Mouse (Mus musculus): ENCODE measurements around the gene Faim2. TPM values are rescaled to one million over a fixed set of nuclear protein-coding genes. Genes with fewer than 3 reads are reported as not detected.

The Faim2 gene
- polyA plus RNA-seq, 1 experiment = 241 TPM

- WGBS = 49% methylated on average over 7 of the region's 7 CpGs
- H3K4me3 ChIP-seq (replicated peaks; ENCODE audit: insufficient read depth, low read depth, low read length) = no peak overlapping the region
- peaks cover 67% of the 10 kb centered on the region for H3K4me1 ChIP-seq (ENCODE audit: control insufficient read depth, insufficient read depth, low read length)
- DNase-seq = no peak
- TF ChIP-seq POLR2A (IDR thresholded peaks at IDR 0.05; ENCODE audit: borderline replicate concordance, insufficient read depth, low read length) (no peak), CTCF (IDR thresholded peaks at IDR 0.05; ENCODE audit: borderline replicate concordance, insufficient read depth, low read depth, low read length) (no peak)
- no peak overlapping the region for H3K27ac ChIP-seq (ENCODE audit: insufficient read depth, low read length)
- no peaks in the 10 kb centered on the region for H3K27me3 ChIP-seq (ENCODE audit: control insufficient read depth, insufficient read depth, low read length)
Observed at GRCm38 (mm10) chr15:99520306-99520705, 7.7 kb downstream of the Faim2 start.

- TF ChIP-seq POLR2A (IDR thresholded peaks at IDR 0.05; ENCODE audit: borderline replicate concordance, insufficient read depth, low read length) = no peak
- Histone ChIP-seq H3K4me1 (ENCODE audit: control insufficient read depth, insufficient read depth, low read length) (peaks cover 66% of the 10 kb centered on the region), H3K27me3 (ENCODE audit: control insufficient read depth, insufficient read depth, low read length) (no peaks in the 10 kb centered on the region), H3K27ac (ENCODE audit: insufficient read depth, low read length) (no peak overlapping the region), H3K4me3 (replicated peaks; ENCODE audit: insufficient read depth, low read depth, low read length) (no peak overlapping the region)
- WGBS = 76% methylated on average over 9 of the region's 9 CpGs
- peak in 1 of 2 experiments; percentile 20 for DNase-seq
Observed at GRCm38 (mm10) chr15:99519626-99520025, 8.3 kb downstream of the Faim2 start.

GRCm38 (mm10) chr15:99517715-99518114 lies 10.2 kb downstream of the Faim2 start:
- Histone ChIP-seq H3K4me3 (replicated peaks; ENCODE audit: insufficient read depth, low read depth, low read length) (no peak overlapping the region), H3K27me3 (ENCODE audit: control insufficient read depth, insufficient read depth, low read length) (no peaks in the 10 kb centered on the region), H3K4me1 (ENCODE audit: control insufficient read depth, insufficient read depth, low read length) (peaks cover 79% of the 10 kb centered on the region), H3K27ac (ENCODE audit: insufficient read depth, low read length) (no peak overlapping the region)
- WGBS = 36% methylated on average over 7 of the region's 7 CpGs
- DNase-seq = no peak
- TF ChIP-seq CTCF (IDR thresholded peaks at IDR 0.05; ENCODE audit: borderline replicate concordance, insufficient read depth, low read depth, low read length) (no peak), POLR2A (IDR thresholded peaks at IDR 0.05; ENCODE audit: borderline replicate concordance, insufficient read depth, low read length) (no peak)

DNA sequence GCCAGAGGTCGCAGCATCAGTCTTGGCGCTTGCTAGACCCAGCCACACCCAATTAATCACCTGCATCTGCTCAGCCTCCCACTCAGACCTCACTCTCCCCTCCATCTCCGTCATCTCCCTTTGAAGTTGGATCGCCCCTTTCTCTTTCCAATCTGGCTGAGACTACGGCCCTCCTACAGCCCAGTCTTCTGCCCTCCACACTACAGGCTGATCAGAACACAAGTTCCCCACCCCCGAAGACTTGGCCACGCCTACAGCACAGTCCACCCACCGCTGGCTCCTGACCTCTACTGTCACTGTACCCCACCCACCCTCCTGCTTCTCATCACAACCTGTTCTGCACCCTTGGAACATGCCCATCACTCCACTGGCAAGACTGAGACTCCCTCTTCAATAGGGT lies 11.2 kb downstream of the Faim2 start:
- no peak for DNase-seq
- Histone ChIP-seq H3K4me1 (ENCODE audit: control insufficient read depth, insufficient read depth, low read length) (peaks cover 79% of the 10 kb centered on the region), H3K27me3 (ENCODE audit: control insufficient read depth, insufficient read depth, low read length) (no peaks in the 10 kb centered on the region), H3K27ac (ENCODE audit: insufficient read depth, low read length) (peak overlapping the region; percentile 7; the same call in 1 of the 2 replicates), H3K4me3 (replicated peaks; ENCODE audit: insufficient read depth, low read depth, low read length) (no peak overlapping the region)
- whole genome bisulfite sequencing = 67% methylated on average over 8 of the region's 8 CpGs
- TF ChIP-seq CTCF (IDR thresholded peaks at IDR 0.05; ENCODE audit: borderline replicate concordance, insufficient read depth, low read depth, low read length) (no peak), POLR2A (IDR thresholded peaks at IDR 0.05; ENCODE audit: borderline replicate concordance, insufficient read depth, low read length) (no peak)

DNA sequence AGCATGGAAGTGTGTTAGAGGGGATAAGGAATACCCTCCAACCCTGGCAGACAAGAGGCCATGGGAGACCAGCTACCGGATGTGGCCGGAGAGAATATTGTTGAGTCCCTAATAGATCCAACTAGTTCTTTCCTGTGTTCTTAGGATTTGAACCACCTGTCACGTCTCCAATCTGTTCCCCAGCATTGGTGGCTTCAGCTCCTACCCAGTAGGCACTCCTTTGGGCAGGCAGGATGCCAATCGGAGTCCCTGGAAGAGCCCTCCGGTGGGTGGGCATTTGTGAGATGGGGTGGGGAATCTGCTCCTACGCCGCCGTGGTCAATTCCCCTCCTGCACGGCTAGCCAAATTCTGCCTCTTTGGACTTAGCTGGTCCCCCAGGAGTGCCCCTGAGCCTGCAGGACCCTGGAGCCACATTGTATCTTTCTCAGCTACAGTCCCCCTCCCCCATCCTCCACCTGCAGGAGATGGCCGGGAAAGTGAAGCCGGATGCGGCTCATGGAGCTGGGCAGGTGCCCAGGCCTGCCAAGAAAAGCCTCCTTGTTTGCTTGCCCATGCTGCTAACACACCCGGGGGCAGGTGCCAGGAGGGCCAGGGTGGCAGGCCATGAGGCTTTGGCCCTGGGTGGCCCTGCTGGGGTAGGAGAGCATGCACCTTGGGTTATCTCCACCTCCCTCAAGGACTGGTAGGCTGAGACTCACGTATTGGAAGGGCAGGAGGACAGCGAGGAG lies 16.0 kb downstream of the Faim2 start:
- H3K4me1 ChIP-seq (ENCODE audit: control insufficient read depth, insufficient read depth, low read length) = peaks cover 55% of the 10 kb centered on the region
- no peaks in the 10 kb centered on the region for H3K27me3 ChIP-seq (ENCODE audit: control insufficient read depth, insufficient read depth, low read length)
- TF ChIP-seq POLR2A (IDR thresholded peaks at IDR 0.05; ENCODE audit: borderline replicate concordance, insufficient read depth, low read length) (no peak), CTCF (IDR thresholded peaks at IDR 0.05; ENCODE audit: borderline replicate concordance, insufficient read depth, low read depth, low read length) (no peak)
- WGBS = 9% methylated on average over 15 of the region's 15 CpGs
- H3K27ac ChIP-seq (ENCODE audit: insufficient read depth, low read length) = peak overlapping the region; percentile 95
- H3K4me3 ChIP-seq (replicated peaks; ENCODE audit: insufficient read depth, low read depth, low read length) = no peak overlapping the region
- peak; percentile 78 to 84 for DNase-seq

DNA sequence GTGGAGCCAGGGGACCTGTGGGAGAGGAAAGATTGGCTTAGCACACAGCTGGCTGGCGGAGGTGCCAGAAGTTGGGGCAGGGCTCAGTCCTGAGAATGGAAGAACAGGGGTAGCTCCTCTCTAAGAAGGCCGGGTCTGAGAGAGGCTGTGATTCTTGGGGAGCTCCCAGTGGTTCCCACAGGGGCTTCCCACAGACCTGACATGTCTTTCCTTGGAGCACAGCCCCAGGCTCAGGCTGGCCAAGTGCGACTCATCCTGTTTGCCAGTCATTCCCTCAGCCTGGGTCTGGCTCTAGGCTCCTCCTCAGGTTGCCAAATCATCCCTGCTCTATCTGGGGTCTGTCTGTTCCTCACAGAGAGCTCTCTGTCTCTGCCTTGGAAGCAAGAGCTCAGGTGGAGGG lies 17.3 kb downstream of the Faim2 start:
- no peaks in the 10 kb centered on the region for H3K27me3 ChIP-seq (ENCODE audit: control insufficient read depth, insufficient read depth, low read length)
- WGBS = 21% methylated on average over 3 of the region's 3 CpGs
- TF ChIP-seq POLR2A (IDR thresholded peaks at IDR 0.05; ENCODE audit: borderline replicate concordance, insufficient read depth, low read length) (no peak), CTCF (IDR thresholded peaks at IDR 0.05; ENCODE audit: borderline replicate concordance, insufficient read depth, low read depth, low read length) (no peak)
- peak in 1 of 2 experiments; percentile 31 for DNase-seq
- no peak overlapping the region for H3K4me3 ChIP-seq (replicated peaks; ENCODE audit: insufficient read depth, low read depth, low read length)
- H3K4me1 ChIP-seq (ENCODE audit: control insufficient read depth, insufficient read depth, low read length) = peaks cover 53% of the 10 kb centered on the region
- no peak overlapping the region for H3K27ac ChIP-seq (ENCODE audit: insufficient read depth, low read length)

DNA sequence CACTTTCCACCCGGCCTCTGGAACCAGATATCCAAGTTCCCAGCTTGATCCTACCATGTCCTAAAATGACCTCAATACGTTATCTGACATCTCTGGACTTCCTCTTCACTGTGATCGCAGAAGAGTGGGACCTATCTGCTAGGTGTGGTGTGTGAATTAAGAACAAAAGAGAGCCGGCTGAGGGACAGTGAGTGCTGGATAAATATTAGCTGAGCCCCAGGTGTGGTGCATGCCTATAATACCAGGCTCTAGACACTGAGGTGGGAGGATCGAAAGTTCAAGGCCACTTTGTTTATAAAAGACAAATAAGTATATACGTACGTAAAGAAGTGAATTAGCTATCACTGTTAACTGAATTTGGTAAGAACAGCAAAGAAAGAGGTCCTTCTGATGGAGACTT lies 18.1 kb downstream of the Faim2 start:
- DNase-seq = no peak
- Histone ChIP-seq H3K27ac (ENCODE audit: insufficient read depth, low read length) (no peak overlapping the region), H3K4me3 (replicated peaks; ENCODE audit: insufficient read depth, low read depth, low read length) (no peak overlapping the region), H3K4me1 (ENCODE audit: control insufficient read depth, insufficient read depth, low read length) (peaks cover 59% of the 10 kb centered on the region), H3K27me3 (ENCODE audit: control insufficient read depth, insufficient read depth, low read length) (no peaks in the 10 kb centered on the region)
- TF ChIP-seq POLR2A (IDR thresholded peaks at IDR 0.05; ENCODE audit: borderline replicate concordance, insufficient read depth, low read length) (no peak), CTCF (IDR thresholded peaks at IDR 0.05; ENCODE audit: borderline replicate concordance, insufficient read depth, low read depth, low read length) (no peak)
- 82% methylated on average over 7 of the region's 7 CpGs for WGBS

GRCm38 (mm10) chr15:99505324-99506095 lies 22.5 kb downstream of the Faim2 start:
- H3K4me3 ChIP-seq (replicated peaks; ENCODE audit: insufficient read depth, low read depth, low read length) = no peak overlapping the region
- TF ChIP-seq CTCF (IDR thresholded peaks at IDR 0.05; ENCODE audit: borderline replicate concordance, insufficient read depth, low read depth, low read length) = no peak
- peaks cover 45% of the 10 kb centered on the region for H3K4me1 ChIP-seq (ENCODE audit: control insufficient read depth, insufficient read depth, low read length)
- no peaks in the 10 kb centered on the region for H3K27me3 ChIP-seq (ENCODE audit: control insufficient read depth, insufficient read depth, low read length)
- DNase-seq = peak; percentile 17 to 26
- WGBS = 75% methylated on average over 15 of the region's 15 CpGs
- H3K27ac ChIP-seq (ENCODE audit: insufficient read depth, low read length) = peak overlapping the region; percentile 19

All from cerebellum, adult 2 months (tissue).